Mouse (Mus musculus) cerebellum, adult 2 months (tissue): Measurements from ENCODE around the gene Cmah.

Experiments used
- CTCF ChIP-seq: fragments of 200-500 bp; IDR thresholded peaks from 2 replicates; pipeline ENCODE4 v1.5.1; 2011; ENCODE audit warnings: low read depth, mild to moderate bottlenecking, control low read depth, low read length, moderate library complexity, borderline replicate concordance; ENCODE audit not compliant: insufficient read depth
- POLR2A ChIP-seq: fragments of 200-500 bp; IDR thresholded peaks from 2 replicates; pipeline ENCODE4 v1.6.1; 2011; ENCODE audit warnings: low read length, control low read depth, borderline replicate concordance; ENCODE audit not compliant: insufficient read depth

DNA sequence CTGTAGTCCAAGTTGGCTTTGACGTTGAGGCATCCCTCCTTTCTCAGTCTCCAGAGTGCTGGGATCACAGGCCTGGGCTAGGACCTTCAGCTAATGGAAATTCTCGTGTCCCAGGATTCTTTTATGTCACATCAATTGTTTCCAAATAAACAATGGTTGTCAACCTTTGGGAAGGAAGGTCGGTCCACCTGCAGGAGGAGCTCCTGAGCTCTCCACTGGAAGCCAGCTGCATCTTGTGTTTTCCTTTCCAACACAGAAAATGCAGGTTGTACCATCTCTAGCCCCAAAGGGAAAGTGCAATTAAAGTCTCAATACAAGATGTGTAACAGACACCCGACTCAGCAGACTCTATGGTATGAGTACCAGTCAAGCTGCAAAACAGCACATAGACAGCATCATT lies 21.0 kb upstream of the Cmah start:
- TF ChIP-seq CTCF (no peak), POLR2A (no peak)
